Mouse (Mus musculus) left cerebral cortex, adult 8-10 months (tissue): Measurements from ENCODE around the gene A930009A15Rik. TPM values are rescaled to one million over a fixed set of nuclear protein-coding genes. Genes with fewer than 3 reads are reported as not detected.

Experiments
- DNase-seq, 2 experiments: peaks; one replicate each; pipeline ENCODE4 v3.0.0; 2022; ENCODE audit warnings: low spot score in 2 of 2
- total RNA-seq, 4 experiments: library from RNA; stranded (reverse); gene quantifications; 2 replicates each; pipeline ENCODE4 v1.2.4; 2022

The A930009A15Rik gene
- total RNA-seq, 4 experiments from 2014 or later = 0.39 to 0.74 TPM; not detected in 2

GRCm38 (mm10) chr10:115579494-115579893 lies 9.7 kb downstream of the A930009A15Rik start:
- no peak for DNase-seq

GRCm38 (mm10) chr10:115581971-115582370 lies 12.2 kb downstream of the A930009A15Rik start:
- DNase-seq = no peak

- no peak for DNase-seq
Observed at GRCm38 (mm10) chr10:115583071-115583470, 13.3 kb downstream of the A930009A15Rik start.

- no peak for DNase-seq
Observed at GRCm38 (mm10) chr10:115584656-115585055, 14.9 kb downstream of the A930009A15Rik start.

GRCm38 (mm10) chr10:115585491-115586245 lies 15.9 kb downstream of the A930009A15Rik start:
- DNase-seq = no peak

GRCm38 (mm10) chr10:115586246-115587231 lies 16.8 kb downstream of the A930009A15Rik start:
- DNase-seq = no peak

GRCm38 (mm10) chr10:115587301-115587969 lies 17.6 kb downstream of the A930009A15Rik start, which contains the start of gene Lgr5:
Lgr5 (minus strand) TSS chr10:115587780.
- peak; percentile 28 to 45 for DNase-seq

- DNase-seq = no peak
Observed at GRCm38 (mm10) chr10:115587979-115588378, 18.2 kb downstream of the A930009A15Rik start.

- no peak for DNase-seq
Observed at GRCm38 (mm10) chr10:115593221-115593620, 23.4 kb downstream of the A930009A15Rik start.

GRCm38 (mm10) chr10:115593651-115594050 lies 23.9 kb downstream of the A930009A15Rik start:
- DNase-seq = no peak

GRCm38 (mm10) chr10:115595748-115596147 lies 26.0 kb downstream of the A930009A15Rik start:
- DNase-seq = no peak

- DNase-seq = no peak
Observed at GRCm38 (mm10) chr10:115617456-115618287, 47.9 kb downstream of the A930009A15Rik start.

- no peak for DNase-seq
Observed at GRCm38 (mm10) chr10:115618288-115618856, 48.6 kb downstream of the A930009A15Rik start.

- DNase-seq = no peak
Observed at GRCm38 (mm10) chr10:115623481-115623880, 53.7 kb downstream of the A930009A15Rik start.

GRCm38 (mm10) chr10:115623956-115624671 lies 54.3 kb downstream of the A930009A15Rik start:
- DNase-seq = peak in 1 of 2 experiments; percentile 15

GRCm38 (mm10) chr10:115624957-115625356 lies 55.2 kb downstream of the A930009A15Rik start:
- no peak for DNase-seq

GRCm38 (mm10) chr10:115626678-115627077 lies 56.9 kb downstream of the A930009A15Rik start:
- no peak for DNase-seq
